Mouse (Mus musculus): ENCODE measurements around the gene Aen. TPM values are rescaled to one million over a fixed set of nuclear protein-coding genes. Genes with fewer than 3 reads are reported as not detected.

Gene Aen
- polyA plus RNA-seq, 1 experiment from 2014 or later = 47.6 TPM

- no peak overlapping the region for H3K27ac ChIP-seq
- no peak overlapping the region for H3K9ac ChIP-seq
- no peak overlapping the region for H3K4me2 ChIP-seq (replicated peaks)
- no peaks in the 10 kb centered on the region for H3K4me1 ChIP-seq
- H3K9me3 ChIP-seq = no peaks in the 10 kb centered on the region
- H3K36me3 ChIP-seq = no peaks in the 10 kb centered on the region
- no peaks in the 10 kb centered on the region for H3K27me3 ChIP-seq (replicated peaks)
- ATAC-seq (ENCODE audit: low FRiP score, low read depth) = no peak
- 91% methylated on average over 6 of the region's 6 CpGs for WGBS
- H3K4me3 ChIP-seq = no peak overlapping the region
Observed at GRCm38 (mm10) chr7:78958499-78959073, 62.9 kb downstream of the Aen start.

Small RNA genes within 50 kb of the gene (microRNA-seq; reads per million reads assigned to microRNA genes)
- 175 reads per million, percentile 59 among the genes with 10 or more reads in this experiment for gene Mir7-2

Other genes starting within 250 kb of the Aen start
- gene Ntrk3, start 157.8 kb upstream of the Aen start, polyA plus RNA-seq (2016; fragmentation: Nextera tagmentation; extraction: Ambion mirVana) = 14.2 and 17.6 TPM in 2 replicates
- 70.1 and 70.8 TPM in 2 replicates for gene Mrps11, start 112.7 kb upstream of the Aen start, polyA plus RNA-seq (2016; fragmentation: Nextera tagmentation; extraction: Ambion mirVana)
- 61.3 and 65.2 TPM in 2 replicates for gene Mrpl46, start 112.3 kb upstream of the Aen start, polyA plus RNA-seq (2016; fragmentation: Nextera tagmentation; extraction: Ambion mirVana)
- 19.7 TPM in 2 replicates for gene Det1, start 48.6 kb upstream of the Aen start, polyA plus RNA-seq (2016; fragmentation: Nextera tagmentation; extraction: Ambion mirVana)
- gene Isg20, start 17.6 kb downstream of the Aen start, polyA plus RNA-seq (2016; fragmentation: Nextera tagmentation; extraction: Ambion mirVana) = 0.38 and 0.41 TPM in 2 replicates
- 1.4 and 1.6 TPM in 2 replicates for gene Acan, start 157.6 kb downstream of the Aen start, polyA plus RNA-seq (2016; fragmentation: Nextera tagmentation; extraction: Ambion mirVana)
- gene Hapln3, start 235.2 kb downstream of the Aen start, polyA plus RNA-seq (2016; fragmentation: Nextera tagmentation; extraction: Ambion mirVana) = 1.7 and 1.9 TPM in 2 replicates